Mouse (Mus musculus) heart, postnatal 36 days (tissue): ENCODE results near the gene Eri2. TPM values are rescaled to one million over a fixed set of nuclear protein-coding genes. Genes with fewer than 3 reads are reported as not detected.
A peak's percentile ranks its signal among the peaks of the same experiment; 100 is the strongest.

Experiments used
- DNase-seq, 2 experiments: peaks; one replicate each; pipeline ENCODE4 v3.0.0; 2021 to 2022
- intact Hi-C: fragments of 180-260 bp; cut with DNase I; formaldehyde crosslinking; loops from one replicate; pipeline ENCODE4 v1.15.1; 2025
- total RNA-seq, 2 experiments: library from RNA; stranded (reverse); gene quantifications; 2 replicates each; pipeline ENCODE4 v1.2.3; 2021

Eri2 gene
- 1 to 10 TPM; 1.9 to 2.3 TPM for total RNA-seq

GRCm38 (mm10) chr7:119793586-119794250, at the start of gene Eri2, which contains the start of gene Rexo5:
TSS of gene Eri2 (minus strand) at chr7:119794058.
TSS of gene Rexo5 (plus strand) at chr7:119794006.
- intact Hi-C loops: loop anchor here (2.0 to 5.0 kb wide), 2 partner anchors 73 to 104 kb away; partner anchors contain the start of genes Dcun1d3, Lyrm1 and Thumpd1
- peak; percentile 81 to 85 for DNase-seq

- no peak for DNase-seq
- intact Hi-C loops: no loop called here
These were observed 48.1 kb upstream of the Eri2 start for GRCm38 (mm10) chr7:119841820-119842449.

GRCm38 (mm10) chr7:119835996-119836777, 42.3 kb upstream of the Eri2 start:
- DNase-seq: no peak
- intact Hi-C loops: no loop called here

GRCm38 (mm10) chr7:119835371-119835770, 41.5 kb upstream of the Eri2 start:
- no peak for DNase-seq
- intact Hi-C loops: no loop called here

GRCm38 (mm10) chr7:119808723-119809122, 14.9 kb upstream of the Eri2 start:
- intact Hi-C loops: no loop called here
- DNase-seq: no peak

GRCm38 (mm10) chr7:119807396-119807795, 13.5 kb upstream of the Eri2 start:
- no peak for DNase-seq
- intact Hi-C loops: no loop called here

GRCm38 (mm10) chr7:119800991-119801390, 7.1 kb upstream of the Eri2 start:
- intact Hi-C loops: no loop called here
- no peak for DNase-seq

- intact Hi-C loops: no loop called here
- DNase-seq: no peak
These were observed 6.6 kb upstream of the Eri2 start for GRCm38 (mm10) chr7:119800488-119800887.

- no peak for DNase-seq
- intact Hi-C loops: loop anchor here (2.0 kb wide), 1 partner anchor 75 kb away; the partner anchor contains the start of gene Thumpd1
These were observed 1.5 kb upstream of the Eri2 start for GRCm38 (mm10) chr7:119795311-119795710.

- intact Hi-C loops: loop anchor here (2.0 to 5.0 kb wide), 2 partner anchors 73 to 103 kb away; partner anchors contain the start of genes Dcun1d3, Lyrm1 and Thumpd1
These were observed 387 bp upstream of the Eri2 start for GRCm38 (mm10) chr7:119794251-119794638.

GRCm38 (mm10) chr7:119789024-119789423, 4.8 kb downstream of the Eri2 start:
- intact Hi-C loops: no loop called here
- DNase-seq: no peak

More at GRCm38 (mm10) chr7:119794251-119794638, 387 bp upstream of the Eri2 start:
- no peak for DNase-seq

- no peak for DNase-seq
- intact Hi-C loops: no loop called here
These were observed 8.9 kb downstream of the Eri2 start for GRCm38 (mm10) chr7:119784908-119785307.

- intact Hi-C loops: no loop called here
- DNase-seq: no peak
These were observed 10.4 kb downstream of the Eri2 start for GRCm38 (mm10) chr7:119783453-119783852.

- intact Hi-C loops: no loop called here
- no peak for DNase-seq
These were observed 24.0 kb downstream of the Eri2 start for GRCm38 (mm10) chr7:119769895-119770294.

- intact Hi-C loops: no loop called here
- DNase-seq: no peak
These were observed 26.9 kb downstream of the Eri2 start for GRCm38 (mm10) chr7:119766996-119767395.

GRCm38 (mm10) chr7:119764377-119764776, 29.5 kb downstream of the Eri2 start:
- intact Hi-C loops: no loop called here
- no peak for DNase-seq

- intact Hi-C loops: no loop called here
- DNase-seq: no peak
These were observed 31.6 kb downstream of the Eri2 start for GRCm38 (mm10) chr7:119762166-119762697.

GRCm38 (mm10) chr7:119760527-119760951, 33.3 kb downstream of the Eri2 start, which contains the start of gene Acsm3:
TSS of gene Acsm3 (plus strand) at chr7:119760923.
- no peak for DNase-seq
- intact Hi-C loops: no loop called here

- no peak for DNase-seq
- intact Hi-C loops: no loop called here
These were observed 40.2 kb downstream of the Eri2 start for GRCm38 (mm10) chr7:119753696-119754095.

- intact Hi-C loops: no loop called here
- no peak for DNase-seq
These were observed 43.9 kb downstream of the Eri2 start for GRCm38 (mm10) chr7:119749942-119750341.

- intact Hi-C loops: no loop called here
- DNase-seq: no peak
These were observed 45.1 kb downstream of the Eri2 start for GRCm38 (mm10) chr7:119748761-119749160.
